Mouse (Mus musculus): ENCODE data around the gene Tbxa2r.

DNA sequence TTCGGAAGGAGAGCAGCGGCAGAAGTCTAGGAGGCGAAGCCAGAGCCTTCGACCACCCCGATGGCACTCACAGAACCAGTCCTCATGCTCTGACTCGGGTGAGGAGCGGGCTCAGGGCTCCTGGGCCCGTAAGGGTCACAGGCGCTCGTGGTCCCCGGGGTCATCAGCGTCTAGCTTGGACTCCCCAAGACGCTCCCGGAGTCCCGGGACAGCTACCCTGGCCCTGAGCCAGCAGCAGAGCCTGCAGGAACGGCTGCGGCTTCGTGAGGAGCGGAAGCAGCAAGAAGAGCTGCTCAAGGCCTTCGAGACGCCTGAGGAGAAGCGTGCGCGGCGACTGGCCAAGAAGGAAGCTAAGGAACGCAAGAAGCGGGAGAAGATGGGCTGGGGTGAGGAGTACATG lies 6.1 kb upstream of the Tbxa2r start:
- no peak for TF ChIP-seq CTCF (IDR thresholded peaks at IDR 0.05)
- TF ChIP-seq EP300 (IDR thresholded peaks at IDR 0.05), result no peak
